Mouse (Mus musculus): ENCODE measurements at regions not wholly inside any gene's neighbourhood (a gene's known extent, or its start where the extent isn't known, plus 50 kb on each side); places are given as distances from the start of the nearest gene placed in this dataset.

DNA sequence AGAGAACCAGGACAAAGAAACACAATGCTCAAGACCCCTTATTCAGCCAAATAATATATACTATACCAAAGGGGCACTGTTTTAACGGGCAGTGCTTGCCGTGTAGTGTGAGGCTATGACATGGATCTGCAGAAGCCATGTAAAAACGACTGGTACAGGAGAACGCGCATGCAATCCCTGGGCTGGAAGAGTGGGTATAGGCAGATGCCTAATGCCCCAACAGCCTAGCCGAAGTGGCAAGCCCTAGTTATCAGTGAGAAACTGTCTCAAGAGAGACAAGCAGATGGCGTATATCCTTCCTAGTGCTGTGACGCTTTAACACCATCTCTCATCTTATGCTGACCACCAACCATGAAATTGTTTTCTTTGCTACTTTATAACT, 262.8 kb downstream of the Ankrd50 start:
- no peak for DNase-seq (ENCODE audit: extremely low spot score)

GRCm38 (mm10) chr3:38220934-38221833, 263.5 kb downstream of the Ankrd50 start:
- peak; percentile 67 for DNase-seq (ENCODE audit: extremely low spot score)

GRCm38 (mm10) chr3:38209081-38209480, 275.6 kb downstream of the Ankrd50 start:
- no peak for DNase-seq (ENCODE audit: extremely low spot score)

DNA sequence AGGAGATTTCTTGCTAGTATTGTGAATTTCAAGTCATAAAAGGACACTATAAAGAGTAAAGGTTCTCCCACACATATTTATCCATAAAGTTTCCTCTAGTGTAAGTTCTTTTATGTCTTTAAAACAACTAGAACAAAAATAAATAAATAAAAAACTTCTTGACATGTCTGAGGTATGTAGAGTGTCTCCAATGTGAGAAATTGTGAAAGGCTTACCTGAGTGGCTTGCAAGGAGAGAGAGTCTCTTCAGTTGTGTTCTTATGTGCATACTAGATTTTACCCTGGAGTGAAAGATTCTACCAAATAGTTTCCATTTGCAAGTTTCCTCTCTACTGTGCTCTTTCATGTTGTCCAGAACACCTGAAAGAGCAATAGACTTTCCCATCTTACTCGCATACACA, 276.8 kb downstream of the Ankrd50 start:
- DNase-seq (ENCODE audit: extremely low spot score) = no peak

DNA sequence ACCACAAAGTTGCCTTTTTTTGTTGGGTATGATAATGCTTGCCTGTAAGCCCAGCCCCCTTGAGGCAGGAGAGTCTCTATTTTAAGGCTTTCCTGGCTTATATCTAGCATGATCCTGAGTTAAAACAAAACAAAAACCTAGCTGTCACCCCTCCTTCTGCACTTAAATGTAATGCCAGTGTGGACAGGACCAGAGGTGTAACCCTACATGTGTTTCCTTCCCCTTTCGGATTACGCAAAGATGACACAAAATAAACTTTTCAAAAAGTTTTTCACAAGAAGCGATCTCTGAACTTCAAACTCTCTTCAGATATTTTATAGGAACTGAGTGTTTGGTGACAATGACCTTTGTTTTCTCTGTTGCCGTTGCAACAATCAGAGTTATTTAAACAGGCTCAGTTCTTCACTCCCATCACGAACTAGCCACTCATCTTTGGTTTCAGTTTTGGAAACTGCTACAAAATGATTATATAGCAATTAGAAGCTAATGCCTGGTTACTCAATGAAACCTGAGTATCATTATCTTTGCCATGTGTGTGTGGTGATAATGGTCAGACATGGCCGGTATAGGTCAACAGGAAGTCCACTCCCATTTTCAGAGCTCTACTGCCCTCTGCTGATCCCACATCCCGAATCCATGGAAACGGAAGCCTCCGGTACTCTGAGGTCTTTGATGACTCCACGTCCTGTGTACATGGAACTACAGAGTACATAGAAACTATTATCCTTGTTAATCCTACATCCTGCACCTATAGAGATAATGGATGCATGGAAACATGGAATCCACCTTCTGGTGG, 282.6 kb downstream of the Ankrd50 start:
- DNase-seq (ENCODE audit: extremely low spot score) = peak; percentile 55

- DNase-seq (ENCODE audit: extremely low spot score) = no peak
These were observed 290.6 kb downstream of the Ankrd50 start for GRCm38 (mm10) chr3:38194001-38194400.

DNA sequence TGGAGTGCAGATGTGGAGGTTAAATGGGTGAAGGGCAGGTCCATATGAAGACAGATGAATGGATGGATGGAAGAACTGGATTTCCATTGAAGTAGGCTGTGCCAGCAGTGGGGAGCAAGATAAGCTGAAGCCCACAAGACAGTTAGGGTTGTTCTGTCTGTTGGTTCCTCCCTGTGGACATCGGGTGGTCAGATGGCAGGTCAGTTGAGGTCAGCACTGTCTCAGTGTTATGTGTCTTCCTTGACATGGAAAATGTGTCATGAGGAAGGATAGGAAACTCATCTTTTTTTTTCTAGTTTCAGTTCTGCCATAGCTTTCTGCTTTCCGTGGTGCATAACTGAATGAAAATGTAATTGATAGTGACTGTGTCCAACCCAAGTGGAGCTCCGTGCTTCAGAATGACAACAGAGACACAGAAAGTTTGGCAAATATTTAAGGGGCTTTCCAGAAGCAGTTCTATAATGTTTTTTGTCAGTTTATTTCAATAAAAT, 297.2 kb downstream of the Ankrd50 start:
- no peak for DNase-seq (ENCODE audit: extremely low spot score)

DNA sequence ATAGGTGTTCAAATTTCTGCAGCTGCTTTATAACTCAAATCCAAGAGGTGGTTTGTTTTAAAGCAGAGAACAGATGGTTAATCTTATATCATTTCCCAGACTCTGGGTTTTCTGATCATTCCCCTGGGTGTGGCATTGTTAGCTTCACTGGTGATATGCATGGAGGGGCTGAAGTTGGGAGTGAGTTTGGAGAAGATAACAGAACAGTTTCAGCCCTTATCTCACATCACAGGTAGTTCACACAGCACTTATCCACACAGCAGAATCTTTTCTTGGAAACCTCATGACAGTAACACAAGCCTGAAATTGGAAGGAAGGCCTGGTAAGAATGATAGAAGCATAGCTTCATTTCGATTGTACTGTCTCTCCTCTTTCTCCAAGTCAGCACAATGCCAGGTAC, 298.1 kb downstream of the Ankrd50 start:
- DNase-seq (ENCODE audit: extremely low spot score) = no peak

- no peak for DNase-seq (ENCODE audit: extremely low spot score)
These were observed 306.3 kb downstream of the Ankrd50 start for GRCm38 (mm10) chr3:38178295-38178694.

GRCm38 (mm10) chr3:38175946-38176345, 308.7 kb downstream of the Ankrd50 start:
- no peak for DNase-seq (ENCODE audit: extremely low spot score)

DNA sequence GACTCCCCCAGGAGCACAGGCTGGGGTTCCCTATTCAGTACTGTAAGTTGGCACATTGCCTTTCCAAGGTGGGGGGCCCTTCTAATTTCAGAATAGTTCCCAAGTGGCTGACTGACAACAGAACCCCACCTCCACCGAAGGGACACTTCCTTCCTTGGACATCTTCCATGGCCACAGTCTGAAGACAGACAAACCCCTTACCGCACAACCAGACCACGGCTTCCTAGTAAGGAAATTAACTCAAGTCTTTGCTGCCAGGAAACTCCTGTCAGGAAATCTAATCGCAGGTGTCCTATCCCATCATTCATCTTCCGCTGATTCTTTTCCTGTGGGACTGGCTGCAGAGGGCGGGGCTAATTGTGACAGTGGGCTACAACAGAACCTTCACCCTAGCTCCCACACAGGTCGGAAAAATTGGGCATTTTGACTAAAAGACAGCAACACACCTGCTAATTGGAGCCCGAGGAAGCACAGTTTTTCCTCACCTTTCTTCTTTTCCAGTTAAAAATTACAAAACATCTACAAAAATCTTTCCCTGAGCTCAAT, 309.8 kb downstream of the Ankrd50 start:
- DNase-seq (ENCODE audit: extremely low spot score) = no peak

DNA sequence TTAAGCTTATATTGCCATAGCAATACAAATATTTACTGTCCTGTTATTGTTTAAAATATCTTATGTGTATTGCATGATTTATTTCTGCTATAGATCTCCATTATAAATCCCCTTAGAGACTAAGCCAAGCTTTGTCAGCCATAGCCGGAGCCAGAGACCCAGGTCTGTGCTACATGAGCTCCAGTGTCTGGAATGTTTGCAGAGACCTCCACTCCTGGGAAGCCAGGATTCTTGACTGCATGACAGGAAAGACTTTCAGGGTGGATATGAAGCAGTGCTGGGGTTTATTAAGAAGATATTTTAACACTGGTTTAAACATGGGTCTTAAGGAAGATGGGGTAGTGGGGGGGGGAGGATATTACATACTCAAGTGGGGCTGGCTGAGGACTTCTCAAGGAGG, 332.2 kb downstream of the Ankrd50 start:
- DNase-seq (ENCODE audit: extremely low spot score) = no peak

DNA sequence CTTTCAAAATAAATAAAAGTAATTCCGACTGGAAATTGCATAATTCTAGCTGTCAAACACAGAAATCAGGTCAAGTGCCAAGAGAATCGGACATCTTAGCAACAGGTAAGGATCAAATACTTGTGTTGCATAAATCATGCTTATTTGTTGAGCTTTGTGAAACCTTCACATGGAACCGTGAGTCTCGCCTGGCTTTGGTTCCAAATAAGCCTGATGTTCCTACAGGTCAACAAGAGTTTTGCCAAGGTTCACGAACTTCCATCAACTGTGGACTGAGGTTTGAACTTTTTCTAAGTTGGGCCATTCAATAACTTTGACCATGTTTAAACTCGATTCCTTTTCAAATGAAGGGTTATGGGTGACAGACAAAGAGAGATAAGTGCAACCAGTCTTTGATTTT, 332.8 kb downstream of the Ankrd50 start:
- DNase-seq (ENCODE audit: extremely low spot score) = no peak

DNA sequence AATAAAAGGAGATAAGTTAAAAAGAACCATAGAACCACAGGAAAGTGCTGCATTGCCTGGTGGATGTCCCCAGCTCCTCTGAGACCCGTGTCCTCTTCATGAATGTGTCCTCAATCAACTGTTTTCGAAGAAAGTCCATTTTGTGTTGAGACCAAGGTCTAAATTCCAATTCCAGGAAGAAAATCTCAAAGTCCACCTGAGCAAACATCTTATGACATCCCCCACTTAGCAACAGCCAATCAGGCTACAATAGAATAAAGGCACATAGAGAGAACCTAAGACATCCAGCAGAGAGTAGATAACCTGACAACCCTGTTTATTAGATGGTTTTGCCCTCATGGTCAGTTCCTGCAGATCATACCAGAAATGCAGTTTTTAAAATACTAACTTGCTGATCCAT, 338.0 kb downstream of the Ankrd50 start:
- DNase-seq (ENCODE audit: extremely low spot score) = no peak

GRCm38 (mm10) chr3:38145444-38145843, 339.2 kb downstream of the Ankrd50 start:
- no peak for DNase-seq (ENCODE audit: extremely low spot score)

DNA sequence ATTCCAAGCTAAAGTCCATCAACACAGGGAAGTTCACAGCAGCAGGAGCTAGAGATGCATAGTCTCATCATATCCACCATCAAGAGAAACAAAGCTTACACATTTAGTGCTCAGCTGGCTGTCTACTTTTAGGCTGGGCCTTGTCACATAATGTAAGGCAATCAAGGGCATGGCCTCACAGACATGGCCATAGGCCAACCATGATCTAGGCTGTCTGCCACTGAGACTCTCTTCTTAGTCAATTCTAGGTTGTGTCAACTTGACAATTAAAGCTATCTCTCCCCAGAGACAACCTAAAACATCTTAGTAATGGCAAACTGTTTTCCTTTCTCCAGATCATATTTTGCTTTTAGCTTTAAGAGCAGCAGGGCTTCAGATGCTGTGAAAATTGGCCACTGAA, 340.0 kb downstream of the Ankrd50 start:
- no peak for DNase-seq (ENCODE audit: extremely low spot score)

DNA sequence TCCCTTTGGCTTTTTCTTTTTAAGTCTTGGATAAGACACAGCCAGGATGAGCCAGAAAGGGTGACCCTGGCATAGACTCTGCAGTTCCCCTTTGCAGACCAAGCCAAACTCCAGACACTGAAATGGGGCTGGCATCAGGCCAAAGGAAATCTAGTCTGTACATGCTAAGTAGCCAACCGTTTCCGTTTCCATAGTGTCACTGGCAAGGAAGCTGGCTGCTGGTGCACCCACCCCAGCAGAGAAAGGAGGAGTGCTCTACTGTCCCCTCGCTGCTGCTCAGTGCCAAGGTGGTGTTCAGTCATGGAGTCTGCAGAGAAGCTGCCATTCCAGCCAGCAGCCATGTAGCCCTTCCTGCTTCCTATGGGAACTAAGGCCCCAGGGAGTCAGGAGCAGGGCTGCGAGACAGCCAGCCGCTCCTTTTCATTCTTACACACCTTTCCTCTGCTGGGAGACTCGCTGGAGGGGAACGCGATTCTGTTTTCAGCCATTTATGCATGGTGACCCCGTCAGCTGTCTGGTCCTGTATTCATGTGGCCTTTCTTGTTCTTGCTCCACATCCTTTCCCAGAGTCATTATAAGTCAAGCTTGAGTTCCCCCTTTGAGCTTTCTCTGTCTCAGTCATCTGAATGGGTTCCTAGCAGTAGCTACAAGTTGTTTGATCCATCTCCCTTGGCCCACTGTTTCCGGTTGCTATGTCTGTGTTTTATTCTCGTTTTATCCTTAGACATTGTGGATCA, 341.3 kb downstream of the Ankrd50 start:
- no peak for DNase-seq (ENCODE audit: extremely low spot score)

- no peak for DNase-seq (ENCODE audit: extremely low spot score)
These were observed 345.3 kb downstream of the Ankrd50 start for GRCm38 (mm10) chr3:38139387-38139786.

DNA sequence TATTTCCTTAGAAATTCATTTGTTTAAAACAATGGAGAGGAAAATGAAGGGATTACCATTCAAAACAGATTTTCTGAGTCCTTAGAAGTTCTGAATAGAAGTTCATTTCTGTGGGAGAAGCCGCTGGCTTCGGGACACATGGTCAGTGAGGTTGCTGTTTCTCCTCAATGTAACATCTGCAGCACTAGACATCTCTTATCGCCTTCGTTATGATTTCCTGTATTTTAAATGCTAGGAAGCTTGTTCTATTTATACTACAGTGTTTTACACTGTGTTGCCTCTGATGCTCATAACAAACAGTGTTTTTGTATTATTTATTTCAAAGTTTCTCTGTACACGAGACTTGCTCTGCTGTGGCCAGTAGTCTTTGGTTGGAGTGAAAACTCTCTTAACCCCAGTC, 346.6 kb downstream of the Ankrd50 start:
- no peak for DNase-seq (ENCODE audit: extremely low spot score)

- DNase-seq (ENCODE audit: extremely low spot score) = no peak
These were observed 348.8 kb downstream of the Ankrd50 start for GRCm38 (mm10) chr3:38135808-38136214.

- no peak for DNase-seq (ENCODE audit: extremely low spot score)
These were observed 350.2 kb downstream of the Ankrd50 start for GRCm38 (mm10) chr3:38134425-38134824.

DNA sequence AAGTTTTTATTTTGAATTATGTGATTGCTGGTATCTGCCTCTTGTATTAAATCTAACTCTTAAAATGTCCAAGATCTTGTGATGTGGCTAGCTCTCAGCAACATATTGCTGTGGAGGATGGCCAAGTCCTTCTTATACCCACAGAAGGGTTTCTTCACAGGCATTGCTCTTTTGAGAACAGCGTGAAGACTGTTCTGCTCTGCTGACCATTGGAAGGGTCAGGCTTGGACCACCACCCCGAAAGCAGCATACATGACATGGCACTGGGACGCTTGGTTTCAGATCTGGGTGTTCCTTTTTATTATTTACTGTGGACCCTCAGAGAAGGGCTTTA, 352.8 kb downstream of the Ankrd50 start:
- no peak for DNase-seq (ENCODE audit: extremely low spot score)

Measured in embryo, embryonic 9.5 days (tissue).